13 mouse cellular contexts compared by ENCODE assay signal in genomic region chr2:12305064-12305650, GRCm38 (mm10). TPM values are rescaled to one million over a fixed set of nuclear protein-coding genes. Genes with fewer than 3 reads are reported as not detected.
"Had no signal": no experiment of that assay in that cellular context is flagged by ENCODE, and none has a peak within 500 bp of the region (broad histone marks: within the 10 kb centered on the region; RNA-seq: fewer than 3 reads in every experiment).

No protein-coding gene starts in this region.

- DNase-seq: kidney, adult 2 months; kidney, postnatal 25 days; lung, adult 18-20 months; retina, postnatal 1 day; right cerebral cortex, postnatal 4 days; spleen, adult 18-20 months; thymus, adult 18-20 months; thymus, postnatal 14 days had no signal

- H3K9ac ChIP-seq: liver, embryonic 14.5 days; midbrain, embryonic 12.5 days; neural tube, embryonic 13.5 days had no signal

- H3K4me2 ChIP-seq: midbrain, embryonic 12.5 days; neural tube, embryonic 13.5 days had no signal

- ATAC-seq: midbrain, embryonic 16.5 days had no signal

- H3K9me3 ChIP-seq: midbrain, embryonic 12.5 days; neural tube, embryonic 13.5 days had no signal

- H3K27ac ChIP-seq: liver, embryonic 14.5 days; midbrain, embryonic 12.5 days; neural tube, embryonic 13.5 days had no signal

- H3K4me3 ChIP-seq: midbrain, embryonic 12.5 days; neural tube, embryonic 13.5 days had no signal

- H3K36me3 ChIP-seq: midbrain, embryonic 12.5 days; neural tube, embryonic 13.5 days had no signal

RNA-seq across cellular contexts. Expression of gene Itga8, which starts 3.4 kb away (rescaled TPM):
- total RNA-seq: megakaryocyte-erythroid progenitor cell, adult 5-6 weeks had no signal
